19 mouse cellular contexts compared by ENCODE assay signal in the genomic region with DNA sequence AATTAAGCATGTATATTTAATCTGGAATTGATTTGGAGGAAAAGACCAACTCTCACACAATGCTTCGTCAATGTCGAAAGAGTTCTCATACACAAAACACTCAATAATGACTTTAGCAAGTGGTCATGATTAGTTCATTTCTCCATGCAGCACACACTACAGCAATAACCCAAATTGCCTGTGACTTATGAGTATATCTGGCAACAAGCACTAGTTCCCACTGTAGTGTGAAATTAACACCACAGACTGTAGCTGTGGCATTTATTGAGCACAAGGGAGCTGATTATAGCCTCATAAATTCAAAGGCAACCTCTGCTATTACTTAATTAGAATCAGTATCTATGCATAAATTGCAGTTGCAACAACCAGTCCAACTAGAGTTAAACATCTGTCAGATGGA.
DNase-seq lines count a peak whose midpoint lies in the region; ATAC-seq and TF ChIP-seq lines count a peak whose summit lies in the region.
"Had no signal": no experiment of that assay in that cellular context is flagged by ENCODE, and none has a peak within 500 bp of the region (broad histone marks: within the 10 kb centered on the region; RNA-seq: fewer than 3 reads in every experiment).

No protein-coding gene starts in this region.

- no peaks in the 10 kb centered on the region for H3K36me3 ChIP-seq in hindbrain, embryonic 13.5 days
- no peaks in the 10 kb centered on the region for H3K36me3 ChIP-seq in hindbrain, embryonic 11.5 days (ENCODE audit: control insufficient read depth, insufficient read depth, low read length)
- no peaks in the 10 kb centered on the region for H3K36me3 ChIP-seq in neural tube, embryonic 11.5 days (ENCODE audit: control insufficient read depth, insufficient read depth, low read length)
- no peaks in the 10 kb centered on the region for H3K36me3 ChIP-seq in limb, embryonic 14.5 days (ENCODE audit: control insufficient read depth, insufficient read depth, low read length)
- H3K36me3 ChIP-seq: embryonic facial prominence, embryonic 10.5 days; limb, embryonic 15.5 days; midbrain, embryonic 13.5 days had no signal

- 69% methylated on average over 2 of the region's 2 CpGs for WGBS in hindbrain, embryonic 13.5 days
- 92% methylated on average over 2 of the region's 2 CpGs for WGBS in hindbrain, embryonic 11.5 days
- WGBS in neural tube, embryonic 11.5 days, result 89% methylated on average over 2 of the region's 2 CpGs
- 25% methylated on average over 2 of the region's 2 CpGs for WGBS in limb, embryonic 14.5 days

- H3K27me3 ChIP-seq in hindbrain, embryonic 13.5 days, result no peaks in the 10 kb centered on the region
- no peaks in the 10 kb centered on the region for H3K27me3 ChIP-seq in hindbrain, embryonic 11.5 days (ENCODE audit: control insufficient read depth, insufficient read depth, low read length)
- H3K27me3 ChIP-seq in neural tube, embryonic 11.5 days (ENCODE audit: control insufficient read depth, insufficient read depth, low read length), result no peaks in the 10 kb centered on the region
- no peaks in the 10 kb centered on the region; the same call in none of the 2 replicates for H3K27me3 ChIP-seq in limb, embryonic 14.5 days (ENCODE audit: control insufficient read depth, insufficient read depth, low read length)
- H3K27me3 ChIP-seq: limb, embryonic 15.5 days; midbrain, embryonic 13.5 days had no signal

- no peak for DNase-seq in hindbrain, embryonic 11.5 days (ENCODE audit: low spot score)
- DNase-seq in neural tube, embryonic 11.5 days (ENCODE audit: low spot score), result no peak
- no peak for DNase-seq in neural tube, embryonic 10.5 days (ENCODE audit: extremely low spot score, low spot score)
- peak; percentile 42 for DNase-seq in limb, embryonic 14.5 days (ENCODE audit: low spot score)
- no peak for DNase-seq in ovary, postnatal 14 days (ENCODE audit: low spot score)
- no peak for DNase-seq in layer of hippocampus, postnatal 36 days
- DNase-seq: adrenal gland, postnatal 25 days; cerebellum, adult 9-11 months; kidney, adult 18-20 months; kidney, postnatal 4 days; layer of hippocampus, adult 9-11 months; lung, embryonic 14.5 days; thymus, postnatal 25 days had no signal

- H3K9me3 ChIP-seq in hindbrain, embryonic 13.5 days, result no peaks in the 10 kb centered on the region
- no peaks in the 10 kb centered on the region for H3K9me3 ChIP-seq in hindbrain, embryonic 11.5 days (ENCODE audit: control insufficient read depth, low read length)
- no peaks in the 10 kb centered on the region for H3K9me3 ChIP-seq in neural tube, embryonic 11.5 days (ENCODE audit: control insufficient read depth, low read length)
- H3K9me3 ChIP-seq in limb, embryonic 14.5 days (ENCODE audit: control insufficient read depth, low read length), result no peaks in the 10 kb centered on the region
- H3K9me3 ChIP-seq: embryonic facial prominence, embryonic 10.5 days; limb, embryonic 15.5 days; midbrain, embryonic 13.5 days had no signal

- peaks cover 6% of the 10 kb centered on the region for H3K4me1 ChIP-seq in hindbrain, embryonic 13.5 days (replicated peaks)
- H3K4me1 ChIP-seq in hindbrain, embryonic 11.5 days (replicated peaks; ENCODE audit: control insufficient read depth, insufficient read depth, low read length), result no peaks in the 10 kb centered on the region
- H3K4me1 ChIP-seq in neural tube, embryonic 11.5 days (ENCODE audit: control insufficient read depth, insufficient read depth, low read length), result no peaks in the 10 kb centered on the region
- peaks cover 3% of the 10 kb centered on the region; the same call in 1 of the 2 replicates for H3K4me1 ChIP-seq in limb, embryonic 14.5 days (ENCODE audit: control insufficient read depth, insufficient read depth, low read length)
- H3K4me1 ChIP-seq: limb, embryonic 15.5 days had no signal

- H3K9ac ChIP-seq in hindbrain, embryonic 13.5 days, result no peak overlapping the region
- no peak overlapping the region for H3K9ac ChIP-seq in hindbrain, embryonic 11.5 days (ENCODE audit: low read depth, low read length)
- H3K9ac ChIP-seq in neural tube, embryonic 11.5 days (ENCODE audit: low read length), result no peak overlapping the region
- no peak overlapping the region for H3K9ac ChIP-seq in limb, embryonic 14.5 days (ENCODE audit: low read depth, low read length, severe bottlenecking)
- H3K9ac ChIP-seq: limb, embryonic 15.5 days; liver, embryonic 14.5 days; lung, embryonic 14.5 days; midbrain, embryonic 13.5 days had no signal

- ATAC-seq in hindbrain, embryonic 13.5 days (ENCODE audit: low FRiP score), result peak; percentile 76; the same call in 1 of the 2 replicates
- ATAC-seq in hindbrain, embryonic 11.5 days (ENCODE audit: low FRiP score), result no peak
- 0 out of 2 replicates have a peak, but pooled peaks have one; percentile 41 for ATAC-seq in neural tube, embryonic 11.5 days (ENCODE audit: insufficient read depth, low FRiP score, low TSS enrichment)
- peak; percentile 53; the same call in 1 of the 2 replicates for ATAC-seq in limb, embryonic 14.5 days (ENCODE audit: low FRiP score, low read depth)
- ATAC-seq: inflammation-experienced regulatory T-cells, adult 6 months; midbrain, embryonic 13.5 days had no signal

- H3K4me2 ChIP-seq in hindbrain, embryonic 13.5 days, result no peak overlapping the region
- H3K4me2 ChIP-seq in hindbrain, embryonic 11.5 days (replicated peaks; ENCODE audit: low read depth, low read length), result no peak overlapping the region
- no peak overlapping the region for H3K4me2 ChIP-seq in neural tube, embryonic 11.5 days (ENCODE audit: low read depth)
- no peak overlapping the region for H3K4me2 ChIP-seq in limb, embryonic 14.5 days (replicated peaks; ENCODE audit: low read depth, low read length, severe bottlenecking)
- H3K4me2 ChIP-seq: limb, embryonic 15.5 days; lung, embryonic 14.5 days; midbrain, embryonic 13.5 days had no signal

- no peak overlapping the region for H3K27ac ChIP-seq in hindbrain, embryonic 13.5 days
- H3K27ac ChIP-seq in hindbrain, embryonic 11.5 days (ENCODE audit: low read depth, low read length), result no peak overlapping the region
- no peak overlapping the region for H3K27ac ChIP-seq in neural tube, embryonic 11.5 days (ENCODE audit: low read depth, low read length)
- H3K27ac ChIP-seq in limb, embryonic 14.5 days (replicated peaks; ENCODE audit: low read depth, low read length), result no peak overlapping the region
- H3K27ac ChIP-seq: embryonic facial prominence, embryonic 10.5 days; limb, embryonic 15.5 days; liver, embryonic 14.5 days; midbrain, embryonic 13.5 days had no signal

- no peak overlapping the region for H3K4me3 ChIP-seq in hindbrain, embryonic 13.5 days
- H3K4me3 ChIP-seq in hindbrain, embryonic 11.5 days (ENCODE audit: low read depth, low read length), result no peak overlapping the region
- no peak overlapping the region for H3K4me3 ChIP-seq in neural tube, embryonic 11.5 days (ENCODE audit: low read depth, low read length)
- H3K4me3 ChIP-seq in limb, embryonic 14.5 days (replicated peaks; ENCODE audit: low read length), result no peak overlapping the region
- H3K4me3 ChIP-seq: embryonic facial prominence, embryonic 10.5 days; limb, embryonic 15.5 days; midbrain, embryonic 13.5 days had no signal

- no peak for TF ChIP-seq POLR2A in limb, embryonic 14.5 days (IDR thresholded peaks at IDR 0.05; ENCODE audit: borderline replicate concordance, extremely low read depth, insufficient read depth, insufficient read length)
